Mouse (Mus musculus) ovary, adult 2 months (tissue): ENCODE results near the gene Pigt. TPM values are rescaled to one million over a fixed set of nuclear protein-coding genes. Genes with fewer than 3 reads are reported as not detected.

ENCODE experiments used
- polyA plus RNA-seq: library from polyadenylated mRNA; depleted of rRNA; stranded (reverse); fragments of >200 nt; gene quantifications from 2 replicates; pipeline ENCODE4 v1.2.3, GENCODE M21; 2012; rRNA removed

Gene Pigt
- polyA plus RNA-seq: 211 and 273 TPM in 2 replicates

GRCm38 (mm10) chr2:164496847-164497690 is at the start of gene Pigt:
TSS of gene Pigt (plus strand) at chr2:164497520.

GRCm38 (mm10) chr2:164456864-164457300 is 40.4 kb upstream of the Pigt start, which contains the start of gene Sys1:
TSS of gene Sys1 (plus strand) at chr2:164456964.

GRCm38 (mm10) chr2:164460745-164461551 is 36.4 kb upstream of the Pigt start, which contains the start of gene Gm20458:
TSS of gene Gm20458 (plus strand) at chr2:164460967.

GRCm38 (mm10) chr2:164473624-164474023 is 23.7 kb upstream of the Pigt start, which contains the start of gene Trp53tg5:
TSS of gene Trp53tg5 (minus strand) at chr2:164473724.

GRCm38 (mm10) chr2:164485681-164486257 is 11.6 kb upstream of the Pigt start, which contains the start of gene Dbndd2:
TSS of gene Dbndd2 (plus strand) at chr2:164486106.

Other genes with a start within 250 kb of the Pigt start
- gene Svs3b, start 240.9 kb upstream of the Pigt start, polyA plus RNA-seq: not detected in 2 replicates
- not detected in 2 replicates for gene Svs4, start 219.1 kb upstream of the Pigt start, polyA plus RNA-seq
- gene Svs3a, start 208.3 kb upstream of the Pigt start, polyA plus RNA-seq: not detected in 2 replicates
- not detected in 2 replicates for gene Svs6, start 180.8 kb upstream of the Pigt start, polyA plus RNA-seq
- 0.37 TPM in 1 of 2 replicates, not detected in the other for gene Svs5, start 164.8 kb upstream of the Pigt start, polyA plus RNA-seq
- 13.5 and 15.4 TPM in 2 replicates for gene Slpi, start 108.4 kb upstream of the Pigt start, polyA plus RNA-seq
- 0.08 TPM in 1 of 2 replicates, not detected in the other for gene Rbpjl, start 94.4 kb upstream of the Pigt start, polyA plus RNA-seq
- 0.45 and 0.52 TPM in 2 replicates for gene Matn4, start 92.4 kb upstream of the Pigt start, polyA plus RNA-seq
- 58.9 and 68.8 TPM in 2 replicates for gene Sdc4, start 53.6 kb upstream of the Pigt start, polyA plus RNA-seq
- gene Sys1, start 40.6 kb upstream of the Pigt start, polyA plus RNA-seq: 190 and 302 TPM in 2 replicates
- 92.2 and 115 TPM in 2 replicates for gene Gm20458, start 36.6 kb upstream of the Pigt start, polyA plus RNA-seq
- not detected in 2 replicates for gene Trp53tg5, start 23.8 kb upstream of the Pigt start, polyA plus RNA-seq
- gene Dbndd2, start 11.4 kb upstream of the Pigt start, polyA plus RNA-seq: 82.7 and 94.8 TPM in 2 replicates
- gene Wfdc2, start 64.9 kb downstream of the Pigt start, polyA plus RNA-seq: 222 and 266 TPM in 2 replicates
- not detected in 2 replicates for gene Spint3, start 75.9 kb downstream of the Pigt start, polyA plus RNA-seq
- gene Wfdc6a, start 87.9 kb downstream of the Pigt start, polyA plus RNA-seq: 1.2 TPM in 2 replicates
- 1.6 and 1.7 TPM in 2 replicates for gene Eppin, start 96.1 kb downstream of the Pigt start, polyA plus RNA-seq
- gene Wfdc6b, start 116.0 kb downstream of the Pigt start, polyA plus RNA-seq: 0.36 and 0.62 TPM in 2 replicates
- gene Wfdc8, start 116.1 kb downstream of the Pigt start, polyA plus RNA-seq: 1.0 and 1.4 TPM in 2 replicates
- gene Wfdc16, start 141.3 kb downstream of the Pigt start, polyA plus RNA-seq: 0.33 TPM in 1 of 2 replicates, not detected in the other
- gene Wfdc10, start 158.5 kb downstream of the Pigt start, polyA plus RNA-seq: 44.5 and 78.3 TPM in 2 replicates
- not detected in 2 replicates for gene Wfdc9, start 159.1 kb downstream of the Pigt start, polyA plus RNA-seq
- gene Wfdc11, start 176.6 kb downstream of the Pigt start, polyA plus RNA-seq: not detected in 2 replicates
- 0.49 and 0.74 TPM in 2 replicates for gene Wfdc13, start 187.6 kb downstream of the Pigt start, polyA plus RNA-seq
- not detected in 2 replicates for gene Spint4, start 201.0 kb downstream of the Pigt start, polyA plus RNA-seq
- gene Spint5, start 217.8 kb downstream of the Pigt start, polyA plus RNA-seq: not detected in 2 replicates
- 1.3 and 2.9 TPM in 2 replicates for gene Wfdc3, start 248.4 kb downstream of the Pigt start, polyA plus RNA-seq
- gene Dnttip1, start 248.5 kb downstream of the Pigt start, polyA plus RNA-seq: 70.1 and 74.7 TPM in 2 replicates